Mouse (Mus musculus) midbrain, embryonic 14.5 days (tissue): ENCODE results near the gene Grik1. TPM values are rescaled to one million over a fixed set of nuclear protein-coding genes. Genes with fewer than 3 reads are reported as not detected.

Source experiments
- ATAC-seq: fragments of 200-750 bp; cut with Nextera tagmentation; 2 replicates; pipeline ENCODE4 v1.8.0; 2017; ENCODE audit warnings: moderate number of reproducible peaks, moderate library complexity; ENCODE audit not compliant: low FRiP score, low TSS enrichment
- DNase-seq: peaks from one replicate; pipeline ENCODE4 v3.0.0-alpha.2; 2015
- H3K27ac ChIP-seq: fragments of 300-500 bp; sonication (generic); replicated peaks from 2 replicates; pipeline ENCODE4 v1.5.1; 2014; ENCODE audit warnings: mild to moderate bottlenecking, low read depth, low read length, moderate library complexity
- H3K27me3 ChIP-seq: fragments of 300-500 bp; sonication (generic); 2 replicates; pipeline ENCODE4 v1.6.1; 2014; ENCODE audit warnings: low read length, control low read depth, mixed read lengths; ENCODE audit not compliant: control insufficient read depth, insufficient read depth
- H3K36me3 ChIP-seq: fragments of 300-500 bp; sonication (generic); 2 replicates; pipeline ENCODE4 v1.6.1; 2014; ENCODE audit warnings: low read length, control low read depth; ENCODE audit not compliant: control insufficient read depth, insufficient read depth
- H3K4me1 ChIP-seq: fragments of 300-500 bp; sonication (generic); 2 replicates; pipeline ENCODE4 v1.6.1; 2014; ENCODE audit warnings: mild to moderate bottlenecking, antibody characterized with exemption, low read length, control low read depth; ENCODE audit not compliant: control insufficient read depth, insufficient read depth
- H3K4me2 ChIP-seq: fragments of 300-500 bp; sonication (generic); 2 replicates; pipeline ENCODE4 v1.6.1; 2014; ENCODE audit warnings: mild to moderate bottlenecking, low read length, moderate library complexity
- H3K4me3 ChIP-seq: fragments of 300-500 bp; sonication (generic); replicated peaks from 2 replicates; pipeline ENCODE4 v1.5.1; 2014; ENCODE audit warnings: low read depth, low read length
- H3K9ac ChIP-seq: fragments of 300-500 bp; sonication (generic); replicated peaks from 2 replicates; pipeline ENCODE4 v1.6.1; 2014; ENCODE audit warnings: mild to moderate bottlenecking, low read length, moderate library complexity
- H3K9me3 ChIP-seq: fragments of 300-500 bp; sonication (generic); 2 replicates; pipeline ENCODE4 v1.6.1; 2016; ENCODE audit warnings: low read length, control low read depth, mixed read lengths; ENCODE audit not compliant: control insufficient read depth
- WGBS: fragments of 180-500 bp; shearing (Covaris S2); extraction: QIAGEN DNeasy Blood & Tissue Kit; methylation state at CpG from one replicate; pipeline ENCODE4 v1.1.7; 2014; 5-methylcytosine and 5-hydroxymethylcytosine counted together
- polyA plus RNA-seq: library from polyadenylated mRNA; unstranded; fragments of >200 nt; fragmentation: Nextera tagmentation; extraction: Ambion mirVana; gene quantifications from 2 replicates; pipeline ENCODE4 v1.2.1, GENCODE M21; 2014

Gene Grik1
- polyA plus RNA-seq, 1 experiment from 2014 or later = 26.1 TPM

DNA sequence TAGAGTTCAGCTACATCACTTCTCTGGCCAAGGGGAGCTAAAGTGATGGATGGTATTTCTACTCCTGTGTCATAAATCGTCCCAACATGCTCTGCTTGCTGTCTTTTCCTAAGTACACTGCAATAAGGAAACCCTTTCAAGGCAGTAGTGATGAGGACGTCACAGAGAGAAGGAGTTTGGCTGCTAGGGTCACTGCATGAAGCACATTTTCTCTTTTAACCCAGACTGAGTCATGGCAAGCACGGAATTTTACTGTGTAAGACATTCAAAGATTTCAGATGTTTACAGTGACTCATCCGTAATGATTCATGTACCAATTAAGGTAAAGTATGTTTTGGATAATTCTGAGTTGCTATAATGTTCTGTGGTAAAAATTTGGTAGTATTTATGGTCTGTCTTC, 374.9 kb downstream of the Grik1 start:
- Histone ChIP-seq H3K4me2 (no peak overlapping the region), H3K27me3 (no peaks in the 10 kb centered on the region)
- 82% methylated on average over 4 of the region's 4 CpGs for WGBS

DNA sequence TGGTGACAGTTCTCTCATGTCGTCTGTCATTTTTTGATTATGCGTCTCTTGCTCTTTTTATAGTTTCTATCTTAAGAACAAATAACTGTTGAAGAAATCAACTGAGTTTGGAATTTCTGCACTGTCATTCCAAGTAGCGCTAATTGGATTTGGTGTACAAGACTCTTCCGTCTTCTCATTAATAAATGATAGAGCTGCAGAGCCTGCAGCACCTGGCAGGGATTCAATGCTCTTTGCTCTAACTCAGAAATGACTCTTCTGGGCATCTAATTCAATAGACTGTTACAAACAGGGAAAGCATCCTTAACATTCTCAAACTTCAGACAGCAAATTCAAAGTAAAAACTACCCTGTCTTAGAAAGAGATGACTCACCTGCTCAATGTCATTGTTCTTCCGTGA, 376.3 kb downstream of the Grik1 start:
- DNase-seq (peak; percentile 46), ATAC-seq (no peak)
- H3K4me2 ChIP-seq = no peak overlapping the region
- no peak overlapping the region for H3K4me3 ChIP-seq
- no peak overlapping the region for H3K27ac ChIP-seq
- H3K9me3 ChIP-seq = no peaks in the 10 kb centered on the region
- WGBS = 78% methylated on average over 5 of the region's 5 CpGs
- H3K9ac ChIP-seq = no peak overlapping the region
- no peaks in the 10 kb centered on the region for H3K27me3 ChIP-seq
- peaks cover 19% of the 10 kb centered on the region for H3K4me1 ChIP-seq
- no peaks in the 10 kb centered on the region for H3K36me3 ChIP-seq

More for the DNA sequence above, 374.9 kb downstream of the Grik1 start:
- no peak overlapping the region for H3K27ac ChIP-seq
- no peaks in the 10 kb centered on the region for H3K9me3 ChIP-seq
- H3K4me3 ChIP-seq = no peak overlapping the region
- DNase-seq = no peak
- no peaks in the 10 kb centered on the region for H3K36me3 ChIP-seq
- H3K4me1 ChIP-seq = peaks cover 19% of the 10 kb centered on the region
- no peak overlapping the region for H3K9ac ChIP-seq
- ATAC-seq = no peak

DNA sequence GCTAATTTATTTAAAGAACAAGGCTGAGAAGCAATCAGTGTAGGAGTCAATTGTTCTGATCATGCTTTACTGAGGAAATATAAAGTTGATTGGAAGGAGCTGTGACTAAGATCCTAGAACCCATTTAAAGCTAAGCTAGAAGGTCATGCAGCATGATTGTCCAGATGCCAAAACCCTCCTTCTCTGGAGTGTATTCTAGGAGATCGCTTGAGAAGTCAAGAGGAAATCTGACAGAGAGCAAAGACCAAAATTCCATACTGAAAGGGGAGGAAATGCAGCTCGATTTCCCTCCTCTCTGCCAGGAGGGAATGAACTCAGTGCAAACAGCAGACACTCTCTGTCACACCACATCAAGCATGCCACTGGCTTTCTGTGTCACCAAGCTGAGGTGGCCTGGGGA, 378.9 kb downstream of the Grik1 start:
- ATAC-seq (no peak), DNase-seq (no peak)
- Histone ChIP-seq H3K4me2 (no peak overlapping the region), H3K36me3 (no peaks in the 10 kb centered on the region), H3K9ac (no peak overlapping the region), H3K9me3 (no peaks in the 10 kb centered on the region), H3K4me3 (no peak overlapping the region), H3K27me3 (no peaks in the 10 kb centered on the region), H3K4me1 (peaks cover 5% of the 10 kb centered on the region; the same call in 1 of the 2 replicates), H3K27ac (0 out of 2 replicates have a peak overlapping the region, but pooled peaks have one; percentile 20)
- WGBS = 54% methylated on average over 2 of the region's 2 CpGs

DNA sequence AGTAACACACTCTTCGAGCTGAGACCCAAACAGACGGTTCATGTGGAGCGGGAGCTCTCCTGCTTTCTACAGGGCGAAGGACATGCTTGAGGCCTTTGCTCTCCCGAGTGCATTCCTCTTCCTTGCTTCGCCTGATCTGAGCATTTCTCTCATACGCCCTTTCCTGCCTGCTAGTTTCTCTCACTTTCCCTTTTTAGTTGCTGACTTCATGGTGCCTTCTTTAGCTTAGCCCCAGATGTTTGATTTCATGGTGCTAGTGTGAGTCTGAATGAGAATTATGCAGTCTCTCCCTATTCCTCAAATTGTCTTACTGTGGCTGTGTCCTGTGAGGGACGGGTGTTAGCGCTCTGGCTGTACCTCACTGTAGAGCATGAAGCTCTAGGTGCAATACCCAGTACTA, 388.0 kb downstream of the Grik1 start:
- H3K9me3 ChIP-seq = no peaks in the 10 kb centered on the region
- H3K27ac ChIP-seq = no peak overlapping the region
- no peak overlapping the region for H3K4me3 ChIP-seq
- no peak overlapping the region for H3K9ac ChIP-seq
- H3K4me1 ChIP-seq = no peaks in the 10 kb centered on the region
- no peak for DNase-seq
- no peaks in the 10 kb centered on the region for H3K36me3 ChIP-seq
- H3K4me2 ChIP-seq = no peak overlapping the region
- WGBS = 79% methylated on average over 9 of the region's 9 CpGs
- no peaks in the 10 kb centered on the region for H3K27me3 ChIP-seq
- ATAC-seq = no peak

DNA sequence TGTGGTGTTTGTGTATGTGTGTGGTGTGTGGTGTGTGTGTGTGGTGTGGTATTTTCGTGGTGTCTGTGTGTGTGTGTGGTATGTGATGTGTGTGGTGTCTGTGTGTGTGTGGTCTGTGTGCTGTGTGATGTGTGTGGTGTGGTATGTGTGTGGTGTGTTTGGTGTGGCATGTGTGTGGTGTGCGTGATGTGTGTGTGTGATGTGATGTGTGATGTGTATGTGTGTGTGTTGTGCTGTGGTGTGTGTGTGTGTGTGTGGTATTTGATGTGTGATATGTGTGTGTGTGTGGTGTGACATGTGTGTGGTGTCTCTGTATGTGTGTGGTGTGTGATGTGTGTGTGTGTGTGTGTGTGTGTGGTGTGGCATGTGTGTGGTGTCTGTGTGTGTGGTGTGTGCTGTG, 388.9 kb downstream of the Grik1 start:
- 87% methylated on average over 2 of the region's 2 CpGs for WGBS
- H3K27ac ChIP-seq = no peak overlapping the region
- H3K4me2 ChIP-seq = no peak overlapping the region
- 0 out of 2 replicates have a peak, but pooled peaks have one; percentile 8 for ATAC-seq
- no peak overlapping the region for H3K4me3 ChIP-seq
- no peak for DNase-seq
- no peaks in the 10 kb centered on the region for H3K9me3 ChIP-seq
- H3K27me3 ChIP-seq = no peaks in the 10 kb centered on the region
- no peaks in the 10 kb centered on the region for H3K4me1 ChIP-seq
- H3K9ac ChIP-seq = no peak overlapping the region
- no peaks in the 10 kb centered on the region for H3K36me3 ChIP-seq

DNA sequence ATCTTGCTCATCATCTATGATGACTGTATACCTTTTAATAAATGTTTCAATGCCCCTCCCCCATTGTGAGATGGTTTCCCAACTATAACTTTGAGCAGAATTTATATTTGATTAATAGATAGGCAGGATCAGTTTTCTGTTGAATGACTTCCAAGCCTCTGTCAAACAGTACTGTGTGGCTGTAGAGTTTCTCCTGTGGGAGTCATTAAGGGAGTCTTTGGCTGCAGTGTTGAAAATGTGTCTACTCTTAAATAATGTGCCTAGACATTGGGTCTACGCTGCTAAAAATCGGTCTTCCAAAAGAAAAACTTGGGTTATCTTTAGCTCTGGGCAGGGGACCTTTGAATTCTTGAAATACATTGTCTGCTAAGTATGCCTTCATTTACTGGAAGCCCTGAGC, 414.1 kb downstream of the Grik1 start:
- no peaks in the 10 kb centered on the region for H3K4me1 ChIP-seq
- WGBS = 91% methylated on average over 2 of the region's 2 CpGs
- no peaks in the 10 kb centered on the region for H3K36me3 ChIP-seq
- no peak overlapping the region for H3K27ac ChIP-seq
- H3K4me2 ChIP-seq = no peak overlapping the region
- no peak overlapping the region for H3K4me3 ChIP-seq
- no peaks in the 10 kb centered on the region for H3K9me3 ChIP-seq
- H3K9ac ChIP-seq = no peak overlapping the region
- DNase-seq (no peak), ATAC-seq (no peak)
- H3K27me3 ChIP-seq = no peaks in the 10 kb centered on the region

DNA sequence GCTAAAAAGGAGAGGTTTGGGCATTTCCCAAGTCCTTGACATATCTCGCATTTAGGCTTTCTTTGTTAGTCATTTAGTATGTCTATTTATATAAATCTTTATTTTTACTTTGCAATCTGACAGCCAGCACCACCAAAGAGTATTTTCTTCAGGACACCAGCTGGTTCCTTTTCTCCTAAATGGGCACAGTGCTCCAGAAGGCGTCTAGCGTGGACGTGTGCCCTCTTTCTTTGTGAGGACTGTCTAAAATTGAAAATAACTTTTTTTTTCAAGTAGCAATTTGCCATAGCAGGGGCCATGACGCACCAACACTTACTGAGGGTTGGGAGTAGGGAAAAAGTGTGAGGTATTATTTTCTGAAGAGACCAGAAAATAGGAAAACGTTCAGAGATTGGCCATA, 425.5 kb downstream of the Grik1 start:
- WGBS = 89% methylated on average over 6 of the region's 6 CpGs
- DNase-seq = no peak
- no peak for ATAC-seq

DNA sequence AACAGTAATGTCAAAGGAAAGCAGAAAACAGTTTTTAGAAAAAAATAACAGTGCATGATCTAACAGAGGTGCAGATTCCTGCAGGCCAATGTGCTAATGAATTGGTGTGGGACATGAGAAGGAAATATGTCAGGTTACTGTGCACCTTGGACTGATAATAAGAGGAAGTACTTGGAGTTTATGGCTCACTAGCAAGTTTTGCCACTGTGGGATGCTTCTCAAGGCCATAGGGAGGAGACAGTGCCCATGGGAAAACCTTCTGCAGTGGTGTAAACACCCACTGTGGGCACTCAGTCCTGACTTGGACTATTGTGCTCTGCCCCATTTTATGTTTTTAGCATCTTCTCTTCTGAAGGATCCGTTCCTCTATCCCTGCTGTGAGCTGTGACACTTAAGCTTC, 428.3 kb downstream of the Grik1 start:
- Histone ChIP-seq H3K9ac (no peak overlapping the region), H3K9me3 (no peaks in the 10 kb centered on the region), H3K4me2 (no peak overlapping the region), H3K4me3 (no peak overlapping the region), H3K36me3 (no peaks in the 10 kb centered on the region), H3K27ac (no peak overlapping the region), H3K4me1 (no peaks in the 10 kb centered on the region), H3K27me3 (no peaks in the 10 kb centered on the region)
- ATAC-seq (no peak), DNase-seq (no peak)
- 40% methylated on average over 1 of the region's 1 CpGs for WGBS

More for the DNA sequence above, 425.5 kb downstream of the Grik1 start:
- no peaks in the 10 kb centered on the region for H3K9me3 ChIP-seq
- H3K9ac ChIP-seq = no peak overlapping the region
- H3K4me3 ChIP-seq = no peak overlapping the region
- no peaks in the 10 kb centered on the region for H3K36me3 ChIP-seq
- H3K4me2 ChIP-seq = no peak overlapping the region
- H3K4me1 ChIP-seq = no peaks in the 10 kb centered on the region
- H3K27me3 ChIP-seq = no peaks in the 10 kb centered on the region
- no peak overlapping the region for H3K27ac ChIP-seq

DNA sequence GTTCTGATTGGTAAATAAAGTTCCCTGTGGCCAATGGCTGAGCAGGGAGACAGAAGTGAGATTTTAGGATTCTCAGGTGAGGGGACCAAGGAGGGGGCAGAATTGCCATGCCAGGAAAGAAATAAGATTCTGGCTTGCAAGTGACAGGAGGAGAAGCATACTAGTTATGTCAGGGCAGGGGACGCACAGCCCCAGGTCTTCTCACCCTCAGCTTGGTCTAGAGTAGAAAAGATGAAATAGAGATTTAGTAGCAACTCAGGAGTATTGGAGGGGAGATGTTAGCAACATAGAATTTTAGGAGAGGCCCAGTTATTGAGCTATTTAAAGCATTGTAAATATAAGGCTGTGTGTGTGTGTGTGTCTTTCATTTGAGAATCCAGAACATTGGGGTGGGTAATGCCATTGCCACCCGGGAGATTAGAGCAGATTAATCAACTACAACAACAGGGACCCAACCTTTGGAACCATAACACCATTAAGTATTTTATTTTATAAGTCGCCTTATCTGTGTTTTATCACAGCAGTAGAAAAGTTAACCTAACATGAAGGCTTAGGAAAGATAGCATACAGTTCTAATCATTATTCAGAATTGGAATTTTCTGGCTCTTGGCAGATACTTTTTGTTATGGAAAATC, 436.5 kb downstream of the Grik1 start:
- Histone ChIP-seq H3K9ac (no peak overlapping the region), H3K27me3 (no peaks in the 10 kb centered on the region), H3K27ac (no peak overlapping the region), H3K36me3 (no peaks in the 10 kb centered on the region), H3K4me1 (no peaks in the 10 kb centered on the region), H3K4me3 (no peak overlapping the region), H3K9me3 (no peaks in the 10 kb centered on the region), H3K4me2 (no peak overlapping the region)
- ATAC-seq = no peak
- DNase-seq = no peak
- WGBS = 92% methylated on average over 3 of the region's 3 CpGs
